Mouse (Mus musculus): ENCODE data around the gene Crebrf. TPM values are rescaled to one million over a fixed set of nuclear protein-coding genes. Genes with fewer than 3 reads are reported as not detected.

Crebrf gene
- polyA plus RNA-seq, 1 experiment, result 2.8 TPM

DNA sequence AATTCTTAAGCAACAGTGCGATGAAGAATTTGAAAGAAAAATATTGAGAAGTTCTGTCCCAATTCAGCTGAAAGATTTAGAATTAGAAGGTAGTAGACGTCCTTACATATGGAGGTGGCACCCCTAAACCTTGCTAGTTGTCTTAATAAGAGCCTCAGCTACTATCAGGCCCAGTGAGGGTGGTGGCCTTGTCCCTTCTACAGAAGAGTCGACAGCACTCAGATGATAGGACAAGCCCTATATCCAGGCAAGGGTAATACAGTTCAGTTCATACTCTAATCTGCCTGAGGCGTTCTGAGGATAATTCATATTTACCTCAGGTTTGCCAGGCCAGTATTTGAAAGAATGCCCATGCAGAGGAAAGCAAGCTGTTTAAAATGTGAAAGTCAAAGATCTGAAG, 62.6 kb downstream of the Crebrf start:
- H3K4me3 ChIP-seq (ENCODE audit: low read depth, low read length), result no peak overlapping the region
- H3K36me3 ChIP-seq (ENCODE audit: control insufficient read depth, insufficient read depth, low read length), result peaks cover 14% of the 10 kb centered on the region
- H3K4me1 ChIP-seq (ENCODE audit: control insufficient read depth, insufficient read depth, insufficient read length, low read length), result no peaks in the 10 kb centered on the region
- WGBS, result 88% methylated on average over 4 of the region's 4 CpGs
- no peaks in the 10 kb centered on the region for H3K27me3 ChIP-seq (ENCODE audit: control insufficient read depth, insufficient read depth, low read length)
- H3K27ac ChIP-seq (ENCODE audit: insufficient read depth, low read depth, low read length), result no peak overlapping the region
- TF ChIP-seq CTCF (IDR thresholded peaks at IDR 0.05; ENCODE audit: extremely low read depth, insufficient read length, insufficient replicate concordance, low read depth, low read length) (no peak), POLR2A (IDR thresholded peaks at IDR 0.05; ENCODE audit: low read depth, low read length) (no peak)

DNA sequence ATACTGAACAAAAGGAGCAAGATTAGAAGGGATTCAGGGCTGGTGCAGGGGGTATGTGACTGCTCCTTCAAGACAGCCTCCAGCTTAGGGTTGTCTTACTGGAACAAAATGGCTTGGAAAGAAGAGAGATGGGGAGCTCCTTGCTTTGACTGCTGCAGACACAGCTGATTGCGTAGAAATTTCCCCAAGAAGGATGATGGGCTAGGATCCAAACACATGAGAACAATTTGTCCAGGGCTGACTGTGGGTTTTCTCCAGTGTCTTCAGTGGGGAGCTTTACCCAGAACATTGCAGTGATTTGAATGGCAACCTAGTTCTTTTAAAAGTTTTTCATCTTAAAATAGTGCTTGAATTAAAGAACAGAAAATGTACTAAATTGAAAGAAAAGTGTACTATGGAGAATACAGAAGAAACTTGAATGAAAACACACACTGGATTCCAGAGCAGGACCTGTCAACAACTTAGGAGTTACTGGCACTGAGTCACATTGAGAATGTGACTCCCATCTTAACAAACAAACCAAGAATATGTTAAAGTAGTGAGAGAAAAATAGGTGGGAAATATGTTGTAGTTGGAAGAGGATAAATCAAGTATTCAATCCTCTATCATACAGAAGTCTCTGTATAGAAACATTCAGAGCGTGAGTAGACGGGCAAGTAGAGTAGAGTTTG, 63.1 kb downstream of the Crebrf start:
- Histone ChIP-seq H3K4me3 (ENCODE audit: low read depth, low read length) (no peak overlapping the region), H3K27ac (ENCODE audit: insufficient read depth, low read depth, low read length) (no peak overlapping the region), H3K27me3 (ENCODE audit: control insufficient read depth, insufficient read depth, low read length) (no peaks in the 10 kb centered on the region), H3K36me3 (ENCODE audit: control insufficient read depth, insufficient read depth, low read length) (peaks cover 14% of the 10 kb centered on the region), H3K4me1 (ENCODE audit: control insufficient read depth, insufficient read depth, insufficient read length, low read length) (no peaks in the 10 kb centered on the region)
- TF ChIP-seq POLR2A (IDR thresholded peaks at IDR 0.05; ENCODE audit: low read depth, low read length) (no peak), CTCF (IDR thresholded peaks at IDR 0.05; ENCODE audit: extremely low read depth, insufficient read length, insufficient replicate concordance, low read depth, low read length) (no peak)
- WGBS, result 87% methylated on average over 3 of the region's 3 CpGs

- 45% methylated on average over 2 of the region's 2 CpGs for WGBS
- H3K27ac ChIP-seq (ENCODE audit: insufficient read depth, low read depth, low read length), result no peak overlapping the region
- H3K36me3 ChIP-seq (ENCODE audit: control insufficient read depth, insufficient read depth, low read length), result peaks cover 14% of the 10 kb centered on the region
- H3K4me3 ChIP-seq (ENCODE audit: low read depth, low read length), result no peak overlapping the region
- TF ChIP-seq POLR2A (IDR thresholded peaks at IDR 0.05; ENCODE audit: low read depth, low read length), result no peak
- TF ChIP-seq CTCF (IDR thresholded peaks at IDR 0.05; ENCODE audit: extremely low read depth, insufficient read length, insufficient replicate concordance, low read depth, low read length), result no peak
- H3K27me3 ChIP-seq (ENCODE audit: control insufficient read depth, insufficient read depth, low read length), result no peaks in the 10 kb centered on the region
- H3K4me1 ChIP-seq (ENCODE audit: control insufficient read depth, insufficient read depth, insufficient read length, low read length), result no peaks in the 10 kb centered on the region
Measured at GRCm38 (mm10) chr17:26779471-26779870, 64.0 kb downstream of the Crebrf start.

- under 1% methylated on average over 42 of the region's 42 CpGs for WGBS
- Histone ChIP-seq H3K27me3 (ENCODE audit: control insufficient read depth, insufficient read depth, low read length) (no peaks in the 10 kb centered on the region), H3K4me3 (ENCODE audit: low read depth, low read length) (peak within 1 kb of the TSS; percentile 90), H3K27ac (ENCODE audit: insufficient read depth, low read depth, low read length) (peak within 1 kb of the TSS; percentile 95), H3K4me1 (ENCODE audit: control insufficient read depth, insufficient read depth, insufficient read length, low read length) (no peaks in the 10 kb centered on the region), H3K36me3 (ENCODE audit: control insufficient read depth, insufficient read depth, low read length) (peaks cover 18% of the 10 kb centered on the region; the same call in 1 of the 2 replicates)
- TF ChIP-seq CTCF (IDR thresholded peaks at IDR 0.05; ENCODE audit: extremely low read depth, insufficient read length, insufficient replicate concordance, low read depth, low read length), result no peak
- TF ChIP-seq POLR2A (IDR thresholded peaks at IDR 0.05; ENCODE audit: low read depth, low read length), result peak; percentile 49; the same call in 1 of the 2 replicates
Measured at GRCm38 (mm10) chr17:26780750-26781571, 65.5 kb downstream of the Crebrf start, which contains the start of gene Bnip1. Gene Bnip1 (plus strand): TSS chr17:26781066.

DNA sequence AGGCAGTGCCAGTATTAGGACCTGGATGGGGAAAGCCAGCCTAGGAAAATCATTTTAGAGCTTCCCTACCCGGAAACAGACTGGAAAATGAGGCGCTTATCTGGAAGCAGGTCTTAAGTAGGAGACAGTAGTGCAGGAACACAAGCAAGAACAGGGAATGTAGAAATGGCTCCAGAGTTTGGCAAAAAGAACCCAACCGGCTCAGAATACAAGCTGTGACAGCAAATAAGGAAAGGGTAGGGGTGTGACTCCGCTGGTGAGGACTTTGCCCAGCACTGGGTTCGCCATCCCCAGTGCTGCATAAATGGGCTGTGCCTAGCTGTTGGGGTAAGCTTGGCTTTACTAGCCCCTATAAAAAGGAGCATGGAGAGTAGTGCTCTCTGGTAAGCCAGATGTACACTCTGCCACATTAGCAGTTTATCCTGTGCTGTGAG, 66.2 kb downstream of the Crebrf start:
- no peak for TF ChIP-seq CTCF (IDR thresholded peaks at IDR 0.05; ENCODE audit: extremely low read depth, insufficient read length, insufficient replicate concordance, low read depth, low read length)
- TF ChIP-seq POLR2A (IDR thresholded peaks at IDR 0.05; ENCODE audit: low read depth, low read length), result no peak
- Histone ChIP-seq H3K36me3 (ENCODE audit: control insufficient read depth, insufficient read depth, low read length) (peaks cover 19% of the 10 kb centered on the region; the same call in 1 of the 2 replicates), H3K4me1 (ENCODE audit: control insufficient read depth, insufficient read depth, insufficient read length, low read length) (no peaks in the 10 kb centered on the region), H3K4me3 (ENCODE audit: low read depth, low read length) (peak overlapping the region; percentile 90), H3K27ac (ENCODE audit: insufficient read depth, low read depth, low read length) (peak overlapping the region; percentile 95), H3K27me3 (ENCODE audit: control insufficient read depth, insufficient read depth, low read length) (no peaks in the 10 kb centered on the region)
- 3% methylated on average over 5 of the region's 5 CpGs for WGBS

- peaks cover 35% of the 10 kb centered on the region for H3K36me3 ChIP-seq (ENCODE audit: control insufficient read depth, insufficient read depth, low read length)
- 90% methylated on average over 8 of the region's 8 CpGs for WGBS
- no peak overlapping the region for H3K4me3 ChIP-seq (ENCODE audit: low read depth, low read length)
- H3K27ac ChIP-seq (ENCODE audit: insufficient read depth, low read depth, low read length), result no peak overlapping the region
- no peaks in the 10 kb centered on the region for H3K27me3 ChIP-seq (ENCODE audit: control insufficient read depth, insufficient read depth, low read length)
- TF ChIP-seq POLR2A (IDR thresholded peaks at IDR 0.05; ENCODE audit: low read depth, low read length) (no peak), CTCF (IDR thresholded peaks at IDR 0.05; ENCODE audit: extremely low read depth, insufficient read length, insufficient replicate concordance, low read depth, low read length) (no peak)
- H3K4me1 ChIP-seq (ENCODE audit: control insufficient read depth, insufficient read depth, insufficient read length, low read length), result no peaks in the 10 kb centered on the region
Measured at GRCm38 (mm10) chr17:26784525-26784924, 69.1 kb downstream of the Crebrf start.

- no peak for TF ChIP-seq POLR2A (IDR thresholded peaks at IDR 0.05; ENCODE audit: low read depth, low read length)
- no peak for TF ChIP-seq CTCF (IDR thresholded peaks at IDR 0.05; ENCODE audit: extremely low read depth, insufficient read length, insufficient replicate concordance, low read depth, low read length)
- Histone ChIP-seq H3K27me3 (ENCODE audit: control insufficient read depth, insufficient read depth, low read length) (no peaks in the 10 kb centered on the region), H3K27ac (ENCODE audit: insufficient read depth, low read depth, low read length) (no peak overlapping the region), H3K36me3 (ENCODE audit: control insufficient read depth, insufficient read depth, low read length) (peaks cover 51% of the 10 kb centered on the region), H3K4me1 (ENCODE audit: control insufficient read depth, insufficient read depth, insufficient read length, low read length) (no peaks in the 10 kb centered on the region), H3K4me3 (ENCODE audit: low read depth, low read length) (no peak overlapping the region)
- 77% methylated on average over 7 of the region's 7 CpGs for WGBS
Measured at GRCm38 (mm10) chr17:26786586-26786985, 71.1 kb downstream of the Crebrf start.

All from small intestine, adult 2 months (tissue).